Mouse (Mus musculus): Measurements from ENCODE around the gene Evl.
"Not testable (repeated sequence)": the region's sequence is repeated elsewhere in the genome, so short reads cannot be mapped to it uniquely, and the experiment has no call there.

The Evl gene

GRCm38 (mm10) chr12:108699576-108699975 lies 145.1 kb downstream of the Evl start:
- DNase-seq = peak in 1 of 2 experiments; percentile 14

GRCm38 (mm10) chr12:108700037-108700436 lies 145.5 kb downstream of the Evl start:
- DNase-seq = peak in 1 of 2 experiments; percentile 24

- peak in 1 of 2 experiments; percentile 13 for DNase-seq
Measured at GRCm38 (mm10) chr12:108701221-108701620, 146.7 kb downstream of the Evl start.

DNA sequence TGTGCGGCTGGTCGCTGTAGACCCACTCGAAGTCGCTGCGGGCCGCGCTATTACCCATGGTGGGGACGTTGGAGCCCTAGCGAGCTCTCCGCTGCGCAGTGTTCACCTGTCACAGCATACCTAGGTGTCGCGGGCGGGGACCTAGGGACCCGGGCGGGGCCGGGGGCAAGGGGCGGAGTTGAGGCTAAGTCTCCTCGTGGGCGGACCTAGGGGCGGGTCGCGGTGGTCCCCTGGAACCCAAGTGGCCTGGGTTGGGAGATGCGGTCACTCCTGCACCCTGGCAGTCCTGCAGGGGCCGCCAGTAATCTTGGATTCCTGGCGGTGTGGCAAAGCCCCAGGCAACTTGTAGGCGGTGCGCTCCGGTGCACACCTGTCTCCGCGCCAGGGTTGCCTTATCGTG lies 147.7 kb downstream of the Evl start, which contains the start of gene Degs2:
Gene Degs2 (minus strand): TSS at position 131 of the 400 bp plus-strand sequence.
- peak; percentile 46 to 71 for DNase-seq

GRCm38 (mm10) chr12:108705486-108705885 lies 151.0 kb downstream of the Evl start:
- DNase-seq = peak in 1 of 2 experiments; percentile 6

GRCm38 (mm10) chr12:108706129-108706528 lies 151.6 kb downstream of the Evl start:
- DNase-seq = peak in 1 of 2 experiments; percentile 3

DNA sequence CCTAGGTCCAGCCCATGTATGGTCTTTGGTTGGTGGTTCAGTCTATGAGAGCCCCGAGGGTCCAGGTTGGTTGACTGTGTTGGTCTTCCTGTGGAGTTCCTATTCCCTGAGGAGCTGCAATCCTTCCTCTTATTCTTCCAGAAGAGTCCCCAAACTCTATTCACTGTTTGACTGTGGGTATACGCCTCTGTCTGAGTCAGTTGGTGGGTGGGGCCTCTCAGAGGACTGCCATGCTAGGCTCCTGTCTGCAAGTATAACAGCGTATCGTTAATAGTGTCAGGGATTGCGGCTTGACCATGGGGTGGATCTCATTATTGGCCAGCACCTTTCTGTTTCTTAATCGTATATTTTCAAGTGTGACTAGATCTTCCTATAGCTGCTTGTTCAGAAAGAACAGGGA lies 154.9 kb downstream of the Evl start:
- DNase-seq = peak in 1 of 2 experiments; percentile 5

DNA sequence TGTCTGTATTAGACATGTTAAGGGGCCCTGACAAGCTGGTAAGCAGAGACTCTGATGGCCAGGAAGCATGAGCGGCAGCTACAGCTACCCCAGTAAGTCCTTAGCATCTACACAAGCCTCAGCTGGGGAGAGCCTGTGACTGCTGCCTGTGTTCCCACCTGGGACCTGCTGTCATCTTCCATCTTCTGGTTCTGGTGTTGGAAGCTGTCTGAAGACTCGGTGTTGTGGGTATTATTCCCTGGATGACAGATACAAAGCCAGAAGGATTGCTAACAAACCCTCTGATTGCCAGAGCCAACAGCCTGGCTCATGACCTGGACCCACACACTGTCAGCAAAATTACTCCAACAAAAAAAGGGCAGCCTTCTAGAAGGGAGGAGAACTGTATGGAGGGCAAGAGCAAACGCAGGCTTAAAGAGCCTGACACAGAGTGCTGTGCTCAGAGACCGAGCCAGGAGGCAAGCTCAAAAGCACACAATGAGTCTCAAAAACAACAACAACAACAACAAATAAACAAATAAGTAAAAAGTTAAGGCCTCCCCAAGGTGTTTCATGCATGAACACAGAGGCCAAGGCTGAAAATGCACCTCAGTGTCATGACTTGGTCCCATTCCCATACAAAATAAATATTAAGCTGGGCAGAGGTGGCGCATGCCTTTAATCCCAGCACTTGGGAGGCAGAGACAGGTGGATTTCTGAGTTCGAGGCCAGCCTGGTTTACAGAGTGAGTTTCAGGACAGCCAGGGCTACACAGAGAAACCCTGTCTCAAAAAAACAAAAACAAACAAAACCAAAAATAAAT lies 155.6 kb downstream of the Evl start:
- peak in 1 of 2 experiments; percentile 11 for DNase-seq

DNA sequence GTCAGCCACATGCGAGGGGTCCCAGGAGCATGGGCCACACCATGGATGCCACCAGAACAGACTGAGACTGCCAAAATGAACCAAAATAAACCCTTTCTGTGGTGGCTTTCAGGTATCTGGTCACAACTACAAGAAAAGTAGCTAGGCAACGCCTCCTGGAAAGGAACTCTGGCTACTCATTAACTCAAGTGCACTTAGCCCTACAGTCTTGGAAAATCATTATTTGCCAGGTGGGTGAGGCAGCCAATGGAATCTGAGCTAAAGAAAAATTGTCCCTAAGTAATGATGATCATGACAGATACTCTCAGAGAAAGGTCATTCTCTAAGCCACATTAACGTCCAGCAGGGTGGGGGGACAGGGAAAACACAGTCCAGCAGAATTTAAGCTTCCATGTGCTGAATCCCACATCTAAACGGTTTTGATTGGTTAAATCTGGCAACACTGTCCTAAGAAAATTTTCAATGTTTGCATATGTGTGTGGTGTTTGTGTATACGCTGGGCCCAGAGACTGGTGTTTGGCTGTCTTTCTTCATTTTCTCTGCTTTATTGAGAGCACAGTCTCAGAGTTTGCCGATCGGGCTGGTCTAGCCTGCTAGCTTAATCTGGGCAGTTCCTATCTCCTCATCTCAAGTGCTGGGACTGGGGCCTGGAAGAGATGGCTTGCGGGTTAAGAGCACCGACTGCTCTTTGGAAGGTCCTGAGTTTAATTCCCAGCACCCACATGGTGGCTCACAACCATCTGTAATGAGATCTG lies 156.5 kb downstream of the Evl start:
- DNase-seq = peak in 1 of 2 experiments; percentile 22

DNA sequence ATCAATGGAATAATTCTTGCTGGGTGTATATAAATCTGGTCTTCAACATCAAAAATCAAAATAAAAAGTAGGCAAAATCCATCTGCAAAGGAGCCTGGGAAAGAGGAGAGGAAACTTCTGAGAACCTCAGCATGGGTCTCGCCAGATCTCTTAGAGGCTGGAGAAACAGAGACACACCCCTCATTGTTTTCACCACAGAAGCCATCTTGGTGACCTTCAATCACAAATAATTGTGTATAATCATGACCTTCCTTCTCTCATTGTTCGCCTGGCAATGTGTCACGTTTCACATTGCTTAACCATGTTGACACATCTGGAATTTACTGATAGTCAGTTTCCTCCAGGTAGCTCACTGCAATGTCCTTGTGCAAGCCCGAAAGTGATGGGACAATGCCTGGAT lies 158.0 kb downstream of the Evl start:
- DNase-seq = no peak

DNA sequence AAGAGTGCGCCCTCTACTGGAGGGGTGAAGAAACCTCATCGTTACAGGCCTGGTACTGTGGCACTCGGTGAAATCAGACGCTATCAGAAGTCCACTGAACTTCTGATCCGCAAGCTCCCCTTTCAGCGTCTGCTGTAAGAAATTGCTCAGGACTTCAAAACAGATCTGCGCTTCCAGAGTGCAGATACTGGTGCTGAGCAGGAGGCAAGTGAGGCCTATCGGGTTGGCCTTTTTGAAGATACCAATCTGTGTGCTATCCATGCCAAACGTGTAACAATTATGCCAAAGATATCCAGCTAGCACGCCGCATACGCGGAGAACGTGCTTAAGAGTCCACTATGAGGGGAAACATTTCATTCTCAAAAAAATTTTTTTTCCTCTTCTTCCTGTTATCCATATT lies 159.5 kb downstream of the Evl start:
- not testable (repeated sequence) for DNase-seq

DNA sequence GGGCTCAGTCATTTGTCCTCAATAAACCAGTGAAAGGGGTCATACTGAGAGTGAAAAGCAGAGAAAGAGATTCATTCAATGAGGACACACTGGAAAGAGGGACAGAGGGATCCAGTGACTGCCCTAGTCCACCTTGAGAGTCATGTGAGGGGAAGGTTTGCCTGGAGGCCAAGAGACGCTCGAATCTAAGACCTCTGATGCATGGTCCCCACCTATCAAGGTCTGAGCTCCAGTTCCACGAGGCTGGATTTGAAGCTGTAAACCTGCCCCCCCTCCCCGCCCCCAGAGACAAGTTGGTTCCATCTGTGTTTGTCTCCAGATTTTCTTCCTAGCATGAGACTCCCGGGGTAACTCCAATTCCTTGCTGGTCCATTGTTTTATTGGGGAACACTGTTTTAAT lies 161.3 kb downstream of the Evl start:
- DNase-seq = no peak

GRCm38 (mm10) chr12:108718485-108718884 lies 164.0 kb downstream of the Evl start:
- DNase-seq = no peak

DNA sequence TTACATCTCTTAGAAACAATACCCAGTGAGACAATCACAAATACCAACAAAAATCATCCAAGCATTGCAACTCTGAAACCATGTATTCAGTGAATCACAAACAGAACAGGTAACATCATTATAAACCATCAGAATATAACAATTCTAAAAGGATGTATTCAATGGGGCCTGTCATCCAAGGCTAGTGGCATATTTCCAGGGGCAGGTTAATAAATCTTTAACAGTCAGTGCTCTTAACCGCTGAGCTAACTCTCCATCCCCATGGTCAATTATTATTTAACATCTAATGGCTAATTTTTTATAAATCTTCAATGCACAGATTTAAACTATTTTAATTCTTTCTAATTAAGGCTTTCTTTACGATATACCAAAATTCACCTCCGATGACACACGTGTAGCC lies 167.9 kb downstream of the Evl start:
- DNase-seq = no peak

GRCm38 (mm10) chr12:108723841-108724240 lies 169.3 kb downstream of the Evl start:
- no peak for DNase-seq

- DNase-seq = no peak
Measured at GRCm38 (mm10) chr12:108734386-108734785, 179.9 kb downstream of the Evl start.

DNA sequence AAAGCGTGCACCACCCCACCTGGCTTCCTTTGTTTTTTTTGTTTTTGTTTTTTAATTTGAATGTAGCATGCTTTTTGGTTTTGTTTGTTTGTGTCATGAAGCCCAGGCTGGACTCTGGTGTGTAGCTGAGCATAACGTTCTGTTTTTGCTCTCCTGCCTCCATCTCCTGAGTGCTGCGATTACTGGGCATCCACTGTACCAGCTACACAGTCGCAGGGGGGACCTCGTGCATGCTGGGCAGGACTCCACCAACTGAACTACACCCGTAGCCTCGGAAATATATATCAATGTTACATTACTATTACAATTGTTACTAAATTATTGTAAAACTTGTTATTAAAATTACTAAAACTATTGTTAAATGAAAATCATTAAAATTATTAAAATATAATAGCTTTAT lies 183.3 kb downstream of the Evl start:
- DNase-seq = no peak
